Mouse (Mus musculus) ovary, postnatal 36 days (tissue): ENCODE results near the gene Lmo7.

Experiments used
- DNase-seq: peaks from one replicate; pipeline ENCODE4 v3.0.0; 2022; ENCODE audit warnings: low spot score, mixed read lengths

The Lmo7 gene

DNA sequence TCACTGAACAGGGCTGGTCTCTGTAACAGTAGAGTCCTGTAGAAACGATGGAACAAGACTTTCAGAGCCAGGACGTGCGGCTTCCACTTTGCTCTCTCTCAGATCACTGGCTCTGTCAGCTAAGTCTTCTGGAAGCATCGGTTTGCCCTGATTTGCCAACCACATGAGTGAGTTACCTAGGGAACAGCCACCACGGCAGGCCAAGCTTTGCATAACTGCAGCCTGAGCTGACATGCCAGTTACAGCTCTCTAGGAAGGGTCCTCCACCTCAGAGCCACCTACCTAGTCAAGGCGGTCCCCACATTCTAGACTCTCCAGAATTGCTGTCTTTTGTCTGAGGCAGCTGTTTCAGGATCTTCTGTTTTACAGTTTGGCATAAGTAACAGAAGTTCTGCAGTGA, 107.4 kb downstream of the Lmo7 start:
- no peak for DNase-seq

- DNase-seq: no peak
Measured at GRCm38 (mm10) chr14:101838231-101838839, 108.6 kb downstream of the Lmo7 start.

GRCm38 (mm10) chr14:101839771-101840731, 110.3 kb downstream of the Lmo7 start:
- no peak for DNase-seq

- DNase-seq: no peak
Measured at GRCm38 (mm10) chr14:101841271-101841670, 111.5 kb downstream of the Lmo7 start.

DNA sequence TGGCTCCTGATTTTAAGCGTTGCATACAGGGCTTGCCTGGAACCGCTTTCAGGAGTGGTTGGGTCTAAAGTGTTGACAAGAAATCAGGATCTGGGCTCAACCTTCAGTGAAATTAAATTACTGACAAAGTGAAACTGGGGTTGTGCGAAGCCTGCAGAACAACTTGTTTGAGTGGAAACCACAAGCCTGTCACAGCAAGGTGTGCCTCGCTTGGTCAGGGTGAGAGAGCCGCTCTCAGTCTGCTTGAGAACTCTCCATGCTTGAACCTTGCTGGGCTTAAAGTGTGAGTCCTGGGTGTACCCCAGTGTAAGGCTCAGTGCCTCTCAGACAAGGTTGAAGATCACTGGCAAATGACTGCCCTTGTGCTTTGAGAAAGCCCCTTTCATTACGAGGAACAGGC, 112.8 kb downstream of the Lmo7 start:
- DNase-seq: no peak

DNA sequence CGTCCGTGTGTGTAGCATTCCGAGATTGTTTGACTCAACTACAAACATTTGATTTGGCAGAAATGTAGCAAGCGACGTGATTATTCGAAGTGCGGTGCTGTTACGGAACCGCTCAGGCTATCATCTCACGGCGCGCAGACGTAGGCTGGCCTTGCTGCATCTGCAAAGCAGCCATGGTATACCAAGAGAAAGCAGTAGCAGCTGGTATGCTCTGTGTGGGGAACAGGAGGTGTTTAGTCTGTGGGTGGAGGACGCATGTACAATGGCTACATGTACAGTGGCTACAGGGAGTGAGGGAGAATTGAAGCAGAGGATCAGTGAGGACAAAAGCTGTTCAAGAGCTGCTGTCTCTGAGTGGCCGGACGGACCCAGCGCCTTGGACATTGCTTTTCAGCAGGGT, 113.7 kb downstream of the Lmo7 start:
- DNase-seq: no peak

- DNase-seq: no peak
Measured at GRCm38 (mm10) chr14:101844467-101844866, 114.7 kb downstream of the Lmo7 start.

DNA sequence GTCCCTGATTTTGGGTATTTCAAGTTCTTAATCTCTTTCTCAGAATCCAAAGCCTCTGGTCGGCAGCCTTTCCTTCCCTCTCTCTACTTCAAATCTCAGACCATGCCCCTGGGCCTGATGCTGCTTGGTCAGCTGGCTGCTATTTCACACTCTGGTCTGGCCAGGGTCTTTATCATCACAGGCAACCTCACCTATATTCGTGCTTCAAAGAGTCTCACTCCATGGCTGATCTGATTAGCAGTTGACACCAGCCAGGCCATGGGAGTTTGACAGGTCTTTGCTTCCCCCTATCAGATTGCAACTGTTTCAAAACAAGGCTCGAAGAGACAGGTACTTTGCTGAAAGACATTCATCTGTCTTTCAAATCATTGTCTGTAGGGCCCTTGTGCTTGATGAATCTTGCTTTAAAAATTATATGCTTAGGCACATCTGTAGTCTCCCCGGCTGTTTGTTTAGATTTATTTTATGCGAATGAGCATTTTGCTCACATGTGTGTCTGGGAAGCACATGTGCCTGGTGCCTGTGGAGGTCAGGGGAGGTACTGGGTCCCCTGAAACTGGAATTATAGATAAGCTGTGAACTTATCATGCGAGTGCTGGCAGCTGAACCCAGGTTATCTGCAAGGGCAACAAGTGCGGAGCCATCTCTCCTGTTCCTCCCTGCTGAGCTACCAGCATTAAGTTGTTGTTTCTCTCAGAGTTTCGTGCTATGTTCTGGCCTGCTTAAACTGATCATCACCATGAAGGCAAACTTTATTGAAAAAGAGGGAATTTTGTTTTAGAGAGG, 116.5 kb downstream of the Lmo7 start:
- DNase-seq: no peak

- DNase-seq: no peak
Measured at GRCm38 (mm10) chr14:101847520-101847919, 117.8 kb downstream of the Lmo7 start.

DNA sequence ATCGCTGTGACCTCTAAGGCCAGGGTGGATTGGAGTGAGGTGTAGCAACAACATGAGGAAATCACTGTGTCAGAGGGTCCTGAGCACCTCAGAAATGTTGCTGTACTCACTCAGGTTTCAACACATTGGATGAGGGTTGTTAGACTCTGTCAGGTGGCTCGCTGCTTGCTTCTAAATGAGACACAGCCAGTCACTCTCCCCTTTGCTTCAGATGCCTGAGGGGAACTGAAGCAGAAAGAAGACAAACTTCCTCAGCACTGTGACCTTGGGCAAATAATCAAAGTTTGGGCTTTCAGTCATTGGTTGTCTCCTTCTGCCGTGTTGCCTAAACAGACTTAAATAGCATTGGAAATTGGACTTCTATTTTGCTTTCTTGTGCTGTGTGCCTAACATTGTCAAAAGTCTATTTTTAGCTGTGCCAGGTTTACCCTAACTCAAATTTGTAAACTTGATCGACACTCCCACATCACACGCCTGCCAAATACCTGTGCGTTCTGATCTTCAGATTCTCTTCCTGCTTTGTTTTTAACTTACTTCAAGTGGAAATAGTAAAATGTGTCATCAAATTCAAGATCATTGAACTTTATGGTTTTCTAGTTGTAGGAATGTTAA, 122.9 kb downstream of the Lmo7 start:
- DNase-seq: no peak

GRCm38 (mm10) chr14:101853207-101853606, 123.5 kb downstream of the Lmo7 start:
- DNase-seq: no peak

- no peak for DNase-seq
Measured at GRCm38 (mm10) chr14:101853722-101854121, 124.0 kb downstream of the Lmo7 start.

GRCm38 (mm10) chr14:101854226-101854625, 124.5 kb downstream of the Lmo7 start:
- DNase-seq: no peak

DNA sequence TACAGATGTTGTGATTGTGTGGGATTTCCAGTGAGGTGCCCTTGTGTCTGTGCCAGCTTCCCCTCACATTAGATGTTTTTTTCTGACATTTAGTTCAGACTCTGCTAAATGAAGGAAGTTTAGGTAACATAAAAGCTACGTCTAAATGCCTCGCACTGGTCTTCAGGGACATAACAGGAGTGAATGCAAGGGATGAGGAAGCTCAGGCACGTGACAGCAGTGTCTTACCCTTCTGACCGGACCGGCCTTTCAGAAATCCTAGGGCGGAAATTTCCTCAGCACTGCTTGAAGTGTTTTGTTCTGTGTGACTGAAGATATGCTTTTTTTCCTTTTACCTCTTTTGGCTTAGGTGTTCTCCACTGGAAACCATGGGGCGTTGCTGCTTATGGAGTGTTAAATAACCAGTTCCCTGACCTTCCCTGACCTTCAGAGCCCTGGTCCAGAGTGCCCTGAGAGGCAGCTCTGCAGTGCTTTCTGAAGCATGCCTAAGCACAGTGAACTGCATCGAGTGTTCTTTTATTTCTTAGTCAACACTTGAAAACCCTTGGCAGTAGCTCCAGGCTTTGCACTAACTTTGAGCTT, 129.6 kb downstream of the Lmo7 start:
- DNase-seq: no peak

DNA sequence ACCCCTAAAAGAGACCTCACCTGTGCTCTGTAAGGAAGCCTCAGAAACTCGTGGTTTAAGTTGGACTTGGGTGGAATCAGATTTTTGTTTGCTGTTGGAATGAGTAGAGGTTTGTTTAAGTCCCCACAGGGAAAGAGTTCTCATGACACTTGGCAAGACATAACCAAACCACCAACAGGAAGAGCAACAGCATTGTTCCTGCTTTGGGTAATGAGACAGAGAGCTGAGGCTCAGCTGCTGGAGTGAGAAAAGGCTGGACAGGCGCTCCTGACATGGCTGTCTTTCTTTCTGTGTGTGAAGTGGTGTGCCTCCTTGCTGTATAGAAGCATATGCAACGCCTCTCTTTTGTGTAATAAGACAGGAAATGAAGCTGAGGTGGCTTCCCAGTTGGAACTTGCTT, 132.3 kb downstream of the Lmo7 start:
- DNase-seq: no peak

DNA sequence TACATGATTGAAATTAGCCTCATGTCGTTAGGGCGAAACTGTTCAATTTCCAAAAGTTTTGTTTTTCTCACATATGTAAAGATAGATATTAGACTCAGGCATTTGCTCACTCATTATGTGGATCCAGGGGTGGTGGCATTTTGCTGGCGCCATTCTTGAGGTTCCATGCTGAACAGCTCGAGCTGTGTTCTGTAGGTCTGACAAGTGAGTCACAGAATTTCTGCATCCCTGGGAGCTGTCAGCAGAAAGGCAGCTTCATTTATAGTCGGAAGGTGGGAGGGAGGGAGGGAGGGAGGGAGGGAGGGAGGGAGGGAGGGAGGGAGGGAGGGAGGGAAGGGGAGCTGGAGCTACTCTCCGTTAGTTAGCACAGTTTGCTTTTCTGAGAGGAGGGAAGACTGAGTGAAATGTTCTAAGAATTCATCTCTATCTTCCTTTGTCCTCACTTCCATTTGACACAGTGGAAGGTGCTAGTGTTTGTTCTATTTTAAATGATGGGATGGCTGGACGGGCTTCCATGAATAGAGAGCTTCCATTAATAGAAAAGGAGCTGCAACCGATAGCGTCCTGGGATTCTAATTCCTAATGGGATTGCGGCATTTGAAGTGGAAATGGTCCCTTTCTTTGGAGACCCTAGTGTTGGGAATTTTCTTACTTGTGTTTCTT, 137.4 kb downstream of the Lmo7 start:
- DNase-seq: no peak

DNA sequence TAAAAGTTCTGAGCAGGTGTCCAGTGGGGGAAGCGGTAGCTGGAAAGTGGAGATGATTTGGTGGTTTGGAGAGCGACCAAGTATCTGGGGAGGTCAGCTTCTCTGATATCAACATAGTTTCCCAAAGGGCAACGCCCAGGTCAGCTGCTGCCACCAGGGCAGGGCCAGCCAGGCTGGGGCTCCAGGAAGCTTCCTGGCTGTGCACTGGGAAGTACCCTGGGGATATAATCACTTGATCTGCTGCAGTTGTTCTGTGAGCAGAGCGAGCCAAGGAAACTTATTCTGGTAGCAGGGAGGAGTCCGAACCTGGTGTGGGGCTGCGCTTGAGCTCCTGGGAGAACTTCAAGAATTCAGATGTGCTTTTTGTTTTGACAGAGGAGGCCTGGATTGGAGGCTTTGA, 139.4 kb downstream of the Lmo7 start:
- DNase-seq: peak; percentile 21

DNA sequence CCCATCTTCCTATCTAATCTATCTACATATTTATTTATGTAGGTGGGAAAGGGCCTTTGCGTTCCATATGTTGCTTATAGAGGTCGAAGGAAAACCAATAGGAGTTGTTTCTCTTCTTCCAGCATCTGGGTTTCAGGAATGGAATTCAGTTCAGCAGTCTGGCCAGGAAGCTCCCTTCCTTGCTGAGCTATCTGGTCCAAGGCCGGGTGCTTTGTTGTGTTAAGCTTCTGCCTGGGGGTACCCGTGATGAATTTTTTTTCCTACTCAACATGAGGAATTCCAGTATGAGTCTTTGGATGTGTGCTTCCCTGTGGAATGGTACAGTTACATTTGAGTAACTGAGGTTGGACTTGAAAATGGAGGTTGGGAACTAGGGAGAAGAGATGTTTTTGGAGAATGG, 139.9 kb downstream of the Lmo7 start:
- DNase-seq: no peak

DNA sequence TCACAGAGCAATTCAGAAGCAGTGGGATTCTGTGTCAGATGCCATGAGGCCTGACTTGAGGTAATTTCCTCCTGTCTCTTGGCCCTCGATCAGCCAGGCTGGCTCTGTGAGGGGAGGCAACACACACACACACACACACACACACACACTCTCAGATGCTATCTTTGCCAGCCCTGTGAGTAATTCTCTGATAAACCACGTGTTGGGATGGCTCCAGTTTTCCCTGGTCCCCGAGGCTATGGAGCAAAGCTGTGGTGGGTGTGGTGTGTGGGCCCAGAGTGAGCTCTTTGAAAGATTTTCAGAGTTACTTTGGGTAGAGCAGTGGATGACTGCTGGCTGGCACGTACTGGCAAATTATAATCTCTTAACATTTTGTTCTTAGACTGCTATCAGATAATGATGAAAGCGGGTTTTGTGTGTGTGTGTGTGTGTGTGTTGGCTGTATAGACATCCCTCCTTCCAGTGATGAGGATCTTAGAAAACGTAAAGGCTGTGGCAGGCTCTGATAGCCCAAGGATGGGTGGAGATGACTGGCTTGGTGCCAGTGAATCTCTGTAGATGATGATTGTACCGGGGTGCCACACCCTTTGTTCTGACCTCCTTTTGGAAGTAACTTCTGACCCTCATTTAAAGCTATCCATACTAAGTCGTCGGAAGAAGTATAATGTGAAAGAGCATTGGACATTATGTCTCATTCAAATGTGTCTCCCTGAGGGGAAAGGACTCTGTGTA, 140.6 kb downstream of the Lmo7 start:
- no peak for DNase-seq

DNA sequence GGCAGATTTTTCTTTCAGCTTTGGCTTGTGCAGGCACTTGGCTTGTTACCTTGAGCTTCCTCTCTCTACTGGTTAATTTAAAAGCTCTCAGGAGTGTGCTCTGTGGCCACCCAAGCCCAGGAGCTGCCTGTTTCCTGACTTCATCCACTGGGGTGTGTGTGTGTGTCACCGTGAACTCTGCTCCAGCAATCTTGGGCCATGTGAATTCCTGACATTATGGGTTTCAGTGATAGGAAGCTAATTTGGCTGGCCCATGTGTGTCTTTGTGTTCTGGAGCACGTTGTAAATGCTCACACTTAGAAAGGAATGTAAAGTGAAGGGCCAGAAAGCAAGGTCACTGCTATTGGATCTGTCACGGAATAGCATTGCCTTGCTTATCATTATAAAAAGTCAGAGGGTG, 143.1 kb downstream of the Lmo7 start:
- no peak for DNase-seq
